Mouse (Mus musculus) liver, adult 10 weeks (tissue): Measurements from ENCODE around the gene Bmp8b. TPM values are rescaled to one million over a fixed set of nuclear protein-coding genes. Genes with fewer than 3 reads are reported as not detected.

Experiments used
- polyA plus RNA-seq: library from polyadenylated mRNA; stranded (reverse); fragments of 350-450 nt; fragmentation: Illumina TruSeq; extraction: RNeasy Lipid Tissue Mini Kit (QIAGEN cat#74804); gene quantifications from one replicate; pipeline ENCODE4 v1.2.3, GENCODE M21; 2014; ENCODE audit warnings: low read depth, low replicate concordance

Gene Bmp8b
- not detected for polyA plus RNA-seq

DNA sequence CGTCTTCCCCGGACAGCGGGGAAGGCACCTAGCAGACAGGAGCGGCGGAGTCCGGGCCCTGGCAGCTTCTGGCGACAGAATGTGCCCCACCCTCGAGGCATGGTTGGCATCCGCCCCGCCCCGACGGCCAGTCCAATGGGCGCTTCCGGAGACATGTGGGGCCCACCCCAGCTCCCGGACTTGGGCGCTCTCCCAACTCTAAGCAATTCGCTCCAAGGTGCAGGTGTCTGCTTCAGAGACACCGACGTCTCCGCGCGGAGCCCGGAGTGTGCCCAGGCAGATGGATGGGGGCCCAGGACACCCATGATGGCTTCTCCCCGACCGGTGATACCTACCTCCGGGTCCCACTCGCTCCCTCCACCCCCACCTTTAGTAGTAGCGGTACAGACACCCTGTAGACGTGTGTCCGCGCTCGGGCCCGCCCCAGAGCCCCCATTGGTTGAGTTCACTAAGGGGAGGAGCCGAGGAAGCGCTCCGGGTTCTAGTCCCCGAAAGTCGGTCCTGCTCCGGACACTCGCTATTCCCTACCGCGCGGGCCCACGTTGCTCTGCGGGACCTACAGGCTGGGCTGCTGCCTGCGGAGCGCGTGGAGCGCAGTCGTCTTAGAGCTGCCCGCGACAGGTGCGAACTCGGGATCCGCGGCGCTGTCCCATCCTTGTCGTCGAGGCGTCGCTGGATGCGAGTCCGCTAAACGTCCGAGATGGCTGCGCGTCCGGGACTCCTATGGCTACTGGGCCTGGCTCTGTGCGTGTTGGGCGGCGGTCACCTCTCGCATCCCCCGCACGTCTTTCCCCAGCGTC lies at the start of gene Bmp8b:
Gene Bmp8b, plus strand, starts transcription at position 515 of the 800 bp plus-strand sequence.

DNA sequence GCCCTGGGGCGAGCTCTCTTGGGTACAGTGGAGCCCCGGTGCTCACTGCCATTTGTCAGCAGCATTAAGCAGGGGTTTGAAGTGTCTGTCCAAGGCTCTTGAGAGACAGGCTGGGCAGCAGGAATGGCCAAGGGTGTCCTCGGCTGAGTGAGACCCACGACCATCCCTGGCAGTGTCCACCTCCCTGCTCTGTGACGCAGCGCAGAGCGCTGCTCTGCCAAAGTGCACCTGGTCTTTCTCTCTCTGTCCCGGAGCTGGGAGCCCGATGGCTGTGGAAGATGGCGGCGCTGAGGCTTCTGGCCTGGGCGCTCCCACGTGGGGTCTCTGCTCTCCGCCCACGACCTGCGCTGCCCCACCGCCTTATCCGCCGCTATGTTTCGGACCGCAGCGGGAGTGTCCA lies 11.0 kb downstream of the Bmp8b start, which contains the start of gene Oxct2b:
Gene Oxct2b, plus strand, starts transcription at position 256 of the 400 bp plus-strand sequence.

DNA sequence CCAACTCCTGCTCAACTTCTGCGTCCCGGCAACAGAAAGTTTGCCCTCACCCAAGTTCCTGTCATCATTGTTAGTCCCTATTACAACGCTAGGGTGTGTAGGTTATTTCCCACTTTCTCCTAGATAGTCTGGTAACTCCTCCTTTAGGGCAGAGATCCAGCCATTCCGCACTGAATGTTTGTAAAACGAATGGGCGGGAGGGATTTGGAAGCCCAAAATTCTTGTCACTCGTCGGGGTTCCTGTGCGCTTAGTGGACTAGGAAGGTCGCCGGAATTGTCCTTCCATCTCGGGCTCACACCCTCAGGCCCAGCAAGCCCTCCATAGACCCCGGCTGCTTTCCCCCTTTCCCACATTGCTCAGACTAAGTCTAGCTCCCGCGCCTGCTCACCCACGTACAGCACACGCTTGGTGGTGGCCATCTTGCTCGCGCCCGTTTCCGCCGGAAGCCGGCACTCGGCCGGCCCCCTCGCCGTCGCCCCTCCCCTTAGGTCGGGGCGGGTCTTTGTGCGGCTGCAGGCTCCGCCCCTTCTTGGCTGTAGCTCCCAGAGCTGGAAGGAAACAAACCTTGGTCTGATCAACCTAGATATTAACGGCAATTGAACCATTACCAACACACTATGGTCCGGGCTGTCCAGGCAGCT lies 34.7 kb downstream of the Bmp8b start, which contains the start of gene Ppie:
Gene Ppie, minus strand, starts transcription at position 439 of the 642 bp plus-strand sequence.

Other genes starting within 250 kb of the Bmp8b start
- gene Cap1, start 219.1 kb upstream of the Bmp8b start, polyA plus RNA-seq: 35.4 TPM
- gene Mfsd2a, start 144.0 kb upstream of the Bmp8b start, polyA plus RNA-seq: 6.0 TPM
- 1.5 TPM for gene Mycl, start 109.5 kb upstream of the Bmp8b start, polyA plus RNA-seq
- gene Trit1, start 88.6 kb upstream of the Bmp8b start, polyA plus RNA-seq: 13.7 TPM
- not detected for gene Oxct2b, start 11.1 kb downstream of the Bmp8b start, polyA plus RNA-seq
- 9.0 TPM for gene Ppie, start 34.8 kb downstream of the Bmp8b start, polyA plus RNA-seq
- gene Hpcal4, start 78.1 kb downstream of the Bmp8b start, polyA plus RNA-seq: not detected
- not detected for gene Nt5c1a, start 96.3 kb downstream of the Bmp8b start, polyA plus RNA-seq
- gene Heyl, start 128.4 kb downstream of the Bmp8b start, polyA plus RNA-seq: 0.24 TPM
- 12.5 TPM for gene Pabpc4, start 157.2 kb downstream of the Bmp8b start, polyA plus RNA-seq
- not detected for gene Oxct2a, start 218.5 kb downstream of the Bmp8b start, polyA plus RNA-seq
- gene Bmp8a, start 238.1 kb downstream of the Bmp8b start, polyA plus RNA-seq: not detected